8 mouse cellular contexts compared by ENCODE assay signal in genomic region chr14:32201354-32201753, GRCm38 (mm10). TPM values are rescaled to one million over a fixed set of nuclear protein-coding genes. Genes with fewer than 3 reads are reported as not detected.
A peak's percentile ranks its signal among the peaks of the same experiment; 100 is the strongest.
DNase-seq lines count a peak whose midpoint lies in the region; ATAC-seq and TF ChIP-seq lines count a peak whose summit lies in the region.

No protein-coding gene starts in this region.

- 0 out of 2 replicates have a peak, but pooled peaks have one; percentile 18 for ATAC-seq in kidney, embryonic 16.5 days (ENCODE audit: low FRiP score, low TSS enrichment)
- ATAC-seq in embryonic facial prominence, embryonic 15.5 days (ENCODE audit: insufficient number of reproducible peaks, low FRiP score, low TSS enrichment, low read depth): no peak
- no peak; the same call in 1 of the 2 replicates for ATAC-seq in limb, embryonic 13.5 days (ENCODE audit: low FRiP score, low read depth)
- peak; percentile 28; the same call in 1 of the 2 replicates for ATAC-seq in neural tube, embryonic 13.5 days (ENCODE audit: low read depth)

- peaks cover 21% of the 10 kb centered on the region; the same call in 1 of the 2 replicates for H3K36me3 ChIP-seq in kidney, embryonic 16.5 days (ENCODE audit: insufficient read depth, low read length)
- H3K36me3 ChIP-seq in MEL (ENCODE audit: control insufficient read depth in 1 of 2, insufficient read depth in 2 of 2, low read length in 2 of 2): peaks cover 28 to 46% of the 10 kb centered on the region in 2 experiments
- peaks cover 20% of the 10 kb centered on the region for H3K36me3 ChIP-seq in embryonic facial prominence, embryonic 15.5 days
- peaks cover 27% of the 10 kb centered on the region for H3K36me3 ChIP-seq in limb, embryonic 13.5 days
- peaks cover 31% of the 10 kb centered on the region for H3K36me3 ChIP-seq in neural tube, embryonic 13.5 days

- TF ChIP-seq POLR2A in MEL (IDR thresholded peaks at IDR 0.05; ENCODE audit: control insufficient read depth in 1 of 2, insufficient read depth in 1 of 2, low read depth in 1 of 2, low read length in 2 of 2, poor library complexity in 1 of 2): no peak; a peak in 1 of 4 replicates

- peaks cover 25% of the 10 kb centered on the region for H3K4me1 ChIP-seq in kidney, embryonic 16.5 days (ENCODE audit: insufficient read depth, low read length)
- peaks cover 13 to 19% of the 10 kb centered on the region in 2 experiments for H3K4me1 ChIP-seq in MEL (ENCODE audit: control insufficient read depth in 1 of 2, insufficient read depth in 2 of 2, low read length in 2 of 2)
- peaks cover 21% of the 10 kb centered on the region for H3K4me1 ChIP-seq in embryonic facial prominence, embryonic 15.5 days
- peaks cover 25% of the 10 kb centered on the region for H3K4me1 ChIP-seq in limb, embryonic 13.5 days
- H3K4me1 ChIP-seq in neural tube, embryonic 13.5 days (replicated peaks): peaks cover 31% of the 10 kb centered on the region

- H3K9me3 ChIP-seq in kidney, embryonic 16.5 days (ENCODE audit: low read length): no peaks in the 10 kb centered on the region
- no peaks in the 10 kb centered on the region for H3K9me3 ChIP-seq in MEL (replicated peaks; ENCODE audit: insufficient read depth, low read length)
- H3K9me3 ChIP-seq in embryonic facial prominence, embryonic 15.5 days (replicated peaks): no peaks in the 10 kb centered on the region
- no peaks in the 10 kb centered on the region for H3K9me3 ChIP-seq in limb, embryonic 13.5 days
- no peaks in the 10 kb centered on the region for H3K9me3 ChIP-seq in neural tube, embryonic 13.5 days

- H3K4me2 ChIP-seq in kidney, embryonic 16.5 days (replicated peaks; ENCODE audit: low read depth, low read length): peak overlapping the region; percentile 81
- peak overlapping the region; percentile 57 for H3K4me2 ChIP-seq in embryonic facial prominence, embryonic 15.5 days (replicated peaks)
- peak overlapping the region; percentile 78 for H3K4me2 ChIP-seq in limb, embryonic 13.5 days (replicated peaks)
- peak overlapping the region; percentile 81 for H3K4me2 ChIP-seq in neural tube, embryonic 13.5 days

- no peak for TF ChIP-seq EP300 in MEL (IDR thresholded peaks at IDR 0.05; ENCODE audit: low read depth in 1 of 2, low read length in 2 of 2)

- H3K4me3 ChIP-seq in kidney, embryonic 16.5 days (ENCODE audit: low read length): peak overlapping the region; percentile 94
- peak overlapping the region; percentile 98 to 100 for H3K4me3 ChIP-seq in MEL (ENCODE audit: control insufficient read depth in 1 of 2, insufficient read depth in 1 of 2, low read depth in 2 of 2, low read length in 2 of 2)
- H3K4me3 ChIP-seq in embryonic facial prominence, embryonic 15.5 days (replicated peaks): peak overlapping the region; percentile 98
- peak overlapping the region; percentile 100 for H3K4me3 ChIP-seq in limb, embryonic 13.5 days
- peak overlapping the region; percentile 97 for H3K4me3 ChIP-seq in neural tube, embryonic 13.5 days

- no peak for TF ChIP-seq RAD21 in MEL (IDR thresholded peaks at IDR 0.05; ENCODE audit: low read depth, low read length)

- no peaks in the 10 kb centered on the region for H3K27me3 ChIP-seq in kidney, embryonic 16.5 days (ENCODE audit: insufficient read depth, low read length)
- H3K27me3 ChIP-seq in MEL (ENCODE audit: control insufficient read depth in 1 of 2, insufficient read depth in 2 of 2, low read length in 2 of 2): no peaks in the 10 kb centered on the region
- H3K27me3 ChIP-seq in embryonic facial prominence, embryonic 15.5 days: no peaks in the 10 kb centered on the region
- H3K27me3 ChIP-seq in limb, embryonic 13.5 days: no peaks in the 10 kb centered on the region
- H3K27me3 ChIP-seq in neural tube, embryonic 13.5 days: no peaks in the 10 kb centered on the region

- peak overlapping the region; percentile 95 for H3K9ac ChIP-seq in kidney, embryonic 16.5 days (replicated peaks; ENCODE audit: low read length)
- peak overlapping the region; percentile 100 for H3K9ac ChIP-seq in MEL (ENCODE audit: control insufficient read depth, low read depth, low read length, poor library complexity, severe bottlenecking)
- peak overlapping the region; percentile 85 for H3K9ac ChIP-seq in embryonic facial prominence, embryonic 15.5 days
- peak overlapping the region; percentile 97 for H3K9ac ChIP-seq in limb, embryonic 13.5 days
- peak overlapping the region; percentile 93 for H3K9ac ChIP-seq in neural tube, embryonic 13.5 days

- peaks cover 67% of the 10 kb centered on the region for H3K79me2 ChIP-seq in MEL (ENCODE audit: control insufficient read depth, insufficient read depth, low read length, poor library complexity)

- H3K27ac ChIP-seq in kidney, embryonic 16.5 days (ENCODE audit: low read length): peak overlapping the region; percentile 49; the same call in 1 of the 2 replicates
- peak overlapping the region; percentile 87 for H3K27ac ChIP-seq in MEL (ENCODE audit: control insufficient read depth, low read depth, low read length)
- peak overlapping the region; percentile 66 for H3K27ac ChIP-seq in embryonic facial prominence, embryonic 15.5 days (replicated peaks)
- no peak overlapping the region; the same call in 1 of the 2 replicates for H3K27ac ChIP-seq in limb, embryonic 13.5 days
- no peak overlapping the region; the same call in 1 of the 2 replicates for H3K27ac ChIP-seq in neural tube, embryonic 13.5 days (replicated peaks)

- TF ChIP-seq CTCF in MEL (IDR thresholded peaks at IDR 0.05 in 2 of 3, conservative IDR thresholded peaks at IDR 0.05 in 1 of 3; ENCODE audit: control insufficient read depth in 1 of 3, insufficient read depth in 1 of 3, low read depth in 2 of 3, low read length in 3 of 3, poor library complexity in 1 of 3, severe bottlenecking in 1 of 3): no peak

- WGBS in kidney, embryonic 16.5 days: under 1% methylated on average over 24 of the region's 26 CpGs
- under 1% methylated on average over 26 of the region's 26 CpGs for WGBS in embryonic facial prominence, embryonic 15.5 days
- 0% methylated on average over 26 of the region's 26 CpGs for WGBS in limb, embryonic 13.5 days
- under 1% methylated on average over 26 of the region's 26 CpGs for WGBS in neural tube, embryonic 13.5 days

- no peak for DNase-seq in kidney, adult 9 months
- peak; percentile 66 for DNase-seq in MEL (ENCODE audit: low read depth, low spot score)
- no peak for DNase-seq in frontal cortex, postnatal 36 days (ENCODE audit: low spot score in 2 of 2)
- DNase-seq in layer of hippocampus, adult 18-20 months (ENCODE audit: low spot score in 2 of 2): no peak

TF ChIP-seq in MEL, 35 proteins besides CTCF, POLR2A, EP300 and RAD21 (continues in another document):
- TF ChIP-seq SIN3A (IDR thresholded peaks at IDR 0.05; ENCODE audit: low read length): peak; percentile 82; the same call in 1 of the 2 replicates
- TF ChIP-seq MAZ (IDR thresholded peaks at IDR 0.05; ENCODE audit: low read depth, low read length): 0 out of 2 replicates have a peak, but pooled peaks have one; percentile 16
- peak; percentile 81 for TF ChIP-seq MAX (IDR thresholded peaks at IDR 0.05; ENCODE audit: low read length)
- no peak for TF ChIP-seq ELF1 (IDR thresholded peaks at IDR 0.05; ENCODE audit: low read depth, low read length)
- no peak for TF ChIP-seq BHLHE40 (IDR thresholded peaks at IDR 0.05; ENCODE audit: borderline replicate concordance, low read depth, low read length)
- peak; percentile 80 for TF ChIP-seq MYC (IDR thresholded peaks at IDR 0.05; ENCODE audit: low read depth, low read length)

RNA-seq across cellular contexts. Expression of gene Timm23, which starts 0.3 kb away (rescaled TPM):
- polyA plus RNA-seq in kidney, embryonic 16.5 days (2015; fragmentation: Nextera tagmentation; extraction: Ambion mirVana): 272 and 302 TPM in 2 replicates
- 417 and 425 TPM in 2 replicates for total RNA-seq in MEL (2012; rRNA removed)
- polyA plus RNA-seq in MEL (2012; ENCODE audit: insufficient read depth in 1 of 2, insufficient read length in 2 of 2, low read depth in 1 of 2, low replicate concordance in 2 of 2, missing spikeins in 1 of 2): 100 to 1,000 TPM in 1 of 2 experiments, not detected in 1; 431 TPM
- polyA plus RNA-seq in embryonic facial prominence, embryonic 15.5 days (2015; fragmentation: Nextera tagmentation; extraction: Ambion mirVana): 247 and 253 TPM in 2 replicates
- 285 and 295 TPM in 2 replicates for polyA plus RNA-seq in limb, embryonic 13.5 days (2015; fragmentation: Nextera tagmentation; extraction: Ambion mirVana)
- polyA plus RNA-seq in neural tube, embryonic 13.5 days (2015; fragmentation: Nextera tagmentation; extraction: Ambion mirVana): 214 and 235 TPM in 2 replicates
- 10 to 100 TPM; 72.7 to 74.1 TPM for total RNA-seq in layer of hippocampus, adult 18-20 months (2021)

RNA-seq across cellular contexts. Expression of gene Parg, which starts 0.4 kb away (rescaled TPM):
- 40.8 and 43.1 TPM in 2 replicates for polyA plus RNA-seq in kidney, embryonic 16.5 days (2015; fragmentation: Nextera tagmentation; extraction: Ambion mirVana)
- 43.0 and 43.8 TPM in 2 replicates for total RNA-seq in MEL (2012; rRNA removed)
- polyA plus RNA-seq in MEL (2012; ENCODE audit: insufficient read depth in 1 of 2, insufficient read length in 2 of 2, low read depth in 1 of 2, low replicate concordance in 2 of 2, missing spikeins in 1 of 2): 10 to 100 TPM in 1 of 2 experiments, not detected in 1; 32.6 TPM
- polyA plus RNA-seq in embryonic facial prominence, embryonic 15.5 days (2015; fragmentation: Nextera tagmentation; extraction: Ambion mirVana): 39.2 and 40.5 TPM in 2 replicates
- 48.1 and 49.5 TPM in 2 replicates for polyA plus RNA-seq in limb, embryonic 13.5 days (2015; fragmentation: Nextera tagmentation; extraction: Ambion mirVana)
- polyA plus RNA-seq in neural tube, embryonic 13.5 days (2015; fragmentation: Nextera tagmentation; extraction: Ambion mirVana): 33.2 and 44.3 TPM in 2 replicates
- 10 to 100 TPM; 39.2 to 47.4 TPM for total RNA-seq in layer of hippocampus, adult 18-20 months (2021)

RNA-seq across cellular contexts. Expression of gene Ncoa4, which starts 41.7 kb away (rescaled TPM):
- polyA plus RNA-seq in kidney, embryonic 16.5 days (2015; fragmentation: Nextera tagmentation; extraction: Ambion mirVana): 115 and 119 TPM in 2 replicates
- 64.6 and 67.3 TPM in 2 replicates for total RNA-seq in MEL (2012; rRNA removed)
- 10 to 100 TPM; 54.5 to 57.9 TPM for polyA plus RNA-seq in MEL (2012; ENCODE audit: insufficient read depth in 1 of 2, insufficient read length in 2 of 2, low read depth in 1 of 2, low replicate concordance in 2 of 2, missing spikeins in 1 of 2)
- 90.5 and 94.2 TPM in 2 replicates for polyA plus RNA-seq in embryonic facial prominence, embryonic 15.5 days (2015; fragmentation: Nextera tagmentation; extraction: Ambion mirVana)
- 76.0 and 80.0 TPM in 2 replicates for polyA plus RNA-seq in limb, embryonic 13.5 days (2015; fragmentation: Nextera tagmentation; extraction: Ambion mirVana)
- 96.5 and 97.5 TPM in 2 replicates for polyA plus RNA-seq in neural tube, embryonic 13.5 days (2015; fragmentation: Nextera tagmentation; extraction: Ambion mirVana)
- total RNA-seq in layer of hippocampus, adult 18-20 months (2021): 100 to 1,000 TPM; 107 to 112 TPM

RNA-seq across cellular contexts. Expression of gene Msmb, which starts 59.5 kb away (rescaled TPM):
- not detected in 2 replicates for polyA plus RNA-seq in kidney, embryonic 16.5 days (2015; fragmentation: Nextera tagmentation; extraction: Ambion mirVana)
- not detected in 2 replicates for total RNA-seq in MEL (2012; rRNA removed)
- polyA plus RNA-seq in MEL (2012; ENCODE audit: insufficient read depth in 1 of 2, insufficient read length in 2 of 2, low read depth in 1 of 2, low replicate concordance in 2 of 2, missing spikeins in 1 of 2): not detected
- not detected in 2 replicates for polyA plus RNA-seq in embryonic facial prominence, embryonic 15.5 days (2015; fragmentation: Nextera tagmentation; extraction: Ambion mirVana)
- polyA plus RNA-seq in limb, embryonic 13.5 days (2015; fragmentation: Nextera tagmentation; extraction: Ambion mirVana): not detected in 2 replicates
- not detected in 2 replicates for polyA plus RNA-seq in neural tube, embryonic 13.5 days (2015; fragmentation: Nextera tagmentation; extraction: Ambion mirVana)
- not detected for total RNA-seq in layer of hippocampus, adult 18-20 months (2021)

Comparison
In these comparisons a context has a peak if more than half of its experiments do, and no peak if none do; other contexts are left out.
1. ATAC-seq: peak in kidney, embryonic 16.5 days (single experiment) and neural tube, embryonic 13.5 days (single experiment); none in embryonic facial prominence, embryonic 15.5 days (single experiment) and limb, embryonic 13.5 days (single experiment).
2. H3K27ac ChIP-seq: peak in kidney, embryonic 16.5 days (single experiment), MEL (single experiment) and embryonic facial prominence, embryonic 15.5 days (single experiment); none in limb, embryonic 13.5 days (single experiment) and neural tube, embryonic 13.5 days (single experiment).
3. Peak in every context shown above with its lines, with median percentiles within 50 percentile points of each other: H3K4me2 ChIP-seq, H3K4me3 ChIP-seq and H3K9ac ChIP-seq.